Mouse (Mus musculus): ENCODE results near the gene Leng8. TPM values are rescaled to one million over a fixed set of nuclear protein-coding genes. Genes with fewer than 3 reads are reported as not detected.
A peak's percentile ranks its signal among the peaks of the same experiment; 100 is the strongest.

Leng8 gene
- polyA plus RNA-seq, 1 experiment from 2014 or later: 77.6 TPM

DNA sequence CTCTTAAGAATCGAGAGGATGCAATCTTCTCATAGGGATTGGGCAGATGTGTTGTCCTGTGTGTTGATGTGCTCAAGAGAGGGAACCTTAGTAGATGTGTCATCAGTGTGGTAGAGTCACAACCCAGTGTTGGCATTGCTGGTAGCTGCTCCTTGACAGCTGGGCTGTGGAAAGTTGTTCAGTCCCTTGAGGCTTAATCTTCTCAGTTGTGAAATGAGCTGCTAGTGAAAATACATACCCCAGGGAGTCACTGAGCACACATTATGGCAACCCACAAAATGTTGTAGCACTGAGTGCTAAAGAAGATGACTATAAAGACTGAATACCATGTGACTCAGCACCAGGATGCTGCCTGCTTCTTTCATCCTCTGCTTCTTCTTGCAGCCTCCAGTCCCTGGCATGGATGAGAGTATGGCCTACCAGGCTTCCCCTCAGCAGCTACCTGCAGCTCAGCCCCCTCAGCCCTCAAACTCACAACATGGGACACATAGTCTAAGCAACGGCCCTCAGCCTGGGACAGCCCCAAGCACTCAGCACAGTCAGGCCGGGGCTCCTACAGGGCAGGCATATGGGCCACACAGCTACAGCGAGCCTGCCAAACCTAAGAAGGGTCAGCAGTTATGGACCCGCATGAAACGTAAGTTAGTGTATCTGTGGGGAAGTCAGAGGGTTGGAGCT is 4.9 kb downstream of the Leng8 start:
- Histone ChIP-seq H3K36me3 (peaks cover 88% of the 10 kb centered on the region), H3K4me1 (replicated peaks) (peaks cover 14% of the 10 kb centered on the region), H3K27me3 (replicated peaks) (no peaks in the 10 kb centered on the region), H3K27ac (ENCODE audit: poor library complexity, severe bottlenecking) (no peak overlapping the region), H3K4me2 (no peak overlapping the region), H3K9me3 (replicated peaks) (no peaks in the 10 kb centered on the region), H3K4me3 (no peak overlapping the region), H3K9ac (no peak overlapping the region)
- no peak for ATAC-seq (ENCODE audit: insufficient number of reproducible peaks, low FRiP score)
- 89% methylated on average over 6 of the region's 6 CpGs for WGBS

DNA sequence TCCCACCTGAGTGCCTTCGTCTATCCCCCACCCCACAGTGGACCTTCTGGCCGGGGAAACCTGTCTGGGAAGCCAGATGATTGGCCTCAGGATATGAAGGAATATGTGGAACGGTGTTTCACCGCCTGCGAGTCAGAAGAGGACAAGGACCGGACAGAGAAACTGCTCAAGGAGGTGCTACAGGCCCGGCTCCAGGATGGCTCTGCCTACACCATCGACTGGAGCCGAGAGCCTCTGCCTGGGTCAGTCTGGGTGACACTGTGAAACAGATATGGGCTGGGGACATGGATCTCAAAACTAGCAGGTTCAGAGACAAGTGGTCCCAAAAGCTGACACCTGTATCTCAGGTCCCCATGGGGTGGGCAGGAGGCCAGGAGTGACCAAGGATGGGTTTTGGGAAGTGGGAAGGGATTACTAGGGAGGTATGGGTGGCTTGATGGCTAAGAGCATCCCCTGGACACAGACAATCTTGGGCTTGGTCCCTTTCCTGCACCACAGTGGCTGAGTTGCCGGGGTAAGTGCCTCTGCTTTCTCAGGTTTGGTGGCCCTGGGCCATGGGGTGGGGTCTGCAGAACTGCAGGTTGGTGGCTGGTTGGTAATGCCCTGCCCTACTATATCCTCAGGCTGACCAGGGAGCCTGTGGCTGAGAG is 6.1 kb downstream of the Leng8 start:
- WGBS: 96% methylated on average over 10 of the region's 10 CpGs
- Histone ChIP-seq H3K4me1 (replicated peaks) (peaks cover 10% of the 10 kb centered on the region), H3K27me3 (replicated peaks) (no peaks in the 10 kb centered on the region), H3K9me3 (replicated peaks) (no peaks in the 10 kb centered on the region), H3K9ac (no peak overlapping the region), H3K4me2 (no peak overlapping the region), H3K36me3 (peaks cover 100% of the 10 kb centered on the region), H3K4me3 (no peak overlapping the region), H3K27ac (ENCODE audit: poor library complexity, severe bottlenecking) (no peak overlapping the region)
- ATAC-seq (ENCODE audit: insufficient number of reproducible peaks, low FRiP score): no peak

DNA sequence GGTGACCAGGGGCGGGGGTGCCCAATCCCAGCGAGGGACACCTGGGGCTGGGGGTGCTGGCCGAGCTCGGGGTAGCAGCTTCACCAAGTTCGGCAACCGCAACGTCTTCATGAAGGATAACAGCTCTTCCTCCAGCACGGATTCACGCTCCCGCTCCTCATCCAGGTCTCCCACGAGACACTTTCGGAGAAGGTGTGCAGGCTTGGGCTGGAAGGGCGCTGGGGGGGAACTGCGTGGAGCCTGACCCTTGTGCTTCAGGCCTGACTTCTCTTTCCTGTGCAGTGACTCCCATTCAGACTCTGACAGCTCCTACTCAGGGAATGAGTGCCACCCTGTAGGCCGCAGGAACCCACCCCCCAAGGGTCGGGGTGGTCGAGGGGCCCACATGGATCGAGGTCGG is 6.7 kb downstream of the Leng8 start:
- H3K4me2 ChIP-seq: no peak overlapping the region
- H3K27ac ChIP-seq (ENCODE audit: poor library complexity, severe bottlenecking): no peak overlapping the region
- H3K9me3 ChIP-seq (replicated peaks): no peaks in the 10 kb centered on the region
- H3K4me1 ChIP-seq (replicated peaks): peaks cover 10% of the 10 kb centered on the region
- WGBS: 93% methylated on average over 19 of the region's 19 CpGs
- no peak overlapping the region for H3K4me3 ChIP-seq
- H3K27me3 ChIP-seq (replicated peaks): no peaks in the 10 kb centered on the region
- no peak overlapping the region for H3K9ac ChIP-seq
- H3K36me3 ChIP-seq: peaks cover 99% of the 10 kb centered on the region
- ATAC-seq (ENCODE audit: insufficient number of reproducible peaks, low FRiP score): no peak

DNA sequence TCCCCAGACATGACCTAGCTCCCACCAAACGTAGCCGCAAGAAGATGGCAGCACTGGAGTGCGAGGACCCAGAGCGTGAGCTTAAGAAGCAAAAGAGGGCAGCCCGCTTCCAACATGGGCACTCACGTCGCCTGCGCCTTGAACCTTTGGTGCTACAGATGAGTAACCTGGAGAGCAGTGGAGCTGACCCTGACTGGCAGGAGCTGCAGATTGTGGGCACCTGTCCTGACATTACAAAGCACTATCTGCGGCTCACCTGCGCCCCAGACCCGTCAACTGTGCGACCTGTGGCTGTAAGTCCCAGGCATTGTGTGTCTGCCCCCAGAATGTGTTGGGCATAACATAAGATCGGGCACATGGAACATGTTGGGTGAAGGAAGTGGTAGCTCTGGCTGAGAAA is 7.2 kb downstream of the Leng8 start:
- Histone ChIP-seq H3K9ac (no peak overlapping the region), H3K4me1 (replicated peaks) (peaks cover 10% of the 10 kb centered on the region), H3K27me3 (replicated peaks) (no peaks in the 10 kb centered on the region), H3K36me3 (peaks cover 94% of the 10 kb centered on the region), H3K4me3 (no peak overlapping the region), H3K4me2 (no peak overlapping the region), H3K27ac (ENCODE audit: poor library complexity, severe bottlenecking) (no peak overlapping the region), H3K9me3 (replicated peaks) (no peaks in the 10 kb centered on the region)
- 95% methylated on average over 13 of the region's 13 CpGs for WGBS
- ATAC-seq (ENCODE audit: insufficient number of reproducible peaks, low FRiP score): no peak

DNA sequence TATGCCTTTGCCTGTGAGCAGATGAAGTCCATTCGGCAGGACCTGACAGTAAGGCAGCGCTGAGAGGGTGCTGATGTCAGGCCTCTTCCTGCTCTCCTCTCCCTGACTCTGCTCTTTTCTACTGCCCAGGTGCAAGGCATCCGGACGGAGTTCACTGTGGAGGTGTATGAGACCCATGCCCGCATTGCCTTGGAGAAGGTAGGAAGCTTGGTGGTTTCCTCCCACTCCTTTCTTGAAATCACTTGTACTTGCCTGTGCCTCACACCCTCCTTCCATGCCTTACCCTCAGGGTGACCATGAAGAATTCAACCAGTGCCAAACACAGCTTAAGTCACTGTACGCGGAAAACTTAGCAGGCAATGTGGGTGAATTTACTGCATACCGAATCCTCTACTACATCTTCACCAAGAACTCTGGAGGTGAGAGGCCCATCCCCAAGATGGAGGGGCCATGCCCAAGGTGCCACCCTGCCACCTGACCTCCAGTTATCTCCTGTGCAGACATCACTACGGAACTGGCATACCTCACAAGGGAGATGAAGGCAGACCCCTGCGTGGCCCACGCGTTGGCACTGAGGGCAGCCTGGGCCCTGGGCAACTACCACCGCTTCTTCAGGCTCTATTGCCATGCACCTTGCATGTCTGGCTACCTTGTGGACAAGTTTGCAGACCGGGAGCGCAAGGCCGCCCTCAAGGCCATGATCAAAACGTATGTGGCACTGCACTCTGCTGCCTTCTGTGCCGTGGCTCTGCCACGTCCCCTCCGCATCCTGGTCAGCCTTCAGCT is 8.1 kb downstream of the Leng8 start:
- H3K9me3 ChIP-seq (replicated peaks): no peaks in the 10 kb centered on the region
- peaks cover 13% of the 10 kb centered on the region for H3K4me1 ChIP-seq (replicated peaks)
- H3K36me3 ChIP-seq: peaks cover 85% of the 10 kb centered on the region
- no peak overlapping the region for H3K4me3 ChIP-seq
- WGBS: 93% methylated on average over 20 of the region's 20 CpGs
- no peaks in the 10 kb centered on the region for H3K27me3 ChIP-seq (replicated peaks)
- H3K27ac ChIP-seq (ENCODE audit: poor library complexity, severe bottlenecking): no peak overlapping the region
- H3K4me2 ChIP-seq: no peak overlapping the region
- ATAC-seq (ENCODE audit: insufficient number of reproducible peaks, low FRiP score): no peak
- no peak overlapping the region for H3K9ac ChIP-seq

DNA sequence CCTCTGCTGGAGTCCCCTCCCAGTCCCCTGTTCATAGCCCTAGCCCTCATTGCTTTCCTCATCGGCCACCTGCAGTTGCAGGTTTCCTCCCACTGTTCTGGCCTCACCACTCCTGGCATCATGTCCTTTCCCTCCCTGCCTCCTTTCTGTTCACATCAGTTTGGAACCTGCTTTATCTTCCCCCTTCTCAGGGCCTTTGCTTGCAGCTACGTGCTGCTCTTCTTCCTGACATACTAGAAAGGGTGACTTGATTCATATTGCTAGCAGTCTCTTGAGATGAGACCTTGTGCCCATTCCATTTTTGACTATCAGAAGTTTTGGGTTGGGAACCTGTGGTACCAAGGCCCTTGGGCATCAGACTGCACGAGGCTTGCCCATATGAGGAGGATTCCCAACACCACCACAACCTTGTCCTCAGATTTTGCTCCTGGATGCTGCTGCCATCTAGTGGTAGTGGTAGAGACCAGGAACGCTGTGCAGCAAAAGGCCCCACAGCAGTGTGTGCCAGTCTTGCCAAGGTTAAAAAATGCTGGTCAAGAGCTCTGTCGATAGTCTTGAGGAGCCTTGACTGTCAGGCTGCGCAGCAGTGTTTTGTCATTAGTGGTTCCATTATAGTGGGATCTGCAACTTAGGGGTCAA is 8.8 kb downstream of the Leng8 start:
- WGBS: 75% methylated on average over 6 of the region's 6 CpGs
- peaks cover 78% of the 10 kb centered on the region for H3K36me3 ChIP-seq

DNA sequence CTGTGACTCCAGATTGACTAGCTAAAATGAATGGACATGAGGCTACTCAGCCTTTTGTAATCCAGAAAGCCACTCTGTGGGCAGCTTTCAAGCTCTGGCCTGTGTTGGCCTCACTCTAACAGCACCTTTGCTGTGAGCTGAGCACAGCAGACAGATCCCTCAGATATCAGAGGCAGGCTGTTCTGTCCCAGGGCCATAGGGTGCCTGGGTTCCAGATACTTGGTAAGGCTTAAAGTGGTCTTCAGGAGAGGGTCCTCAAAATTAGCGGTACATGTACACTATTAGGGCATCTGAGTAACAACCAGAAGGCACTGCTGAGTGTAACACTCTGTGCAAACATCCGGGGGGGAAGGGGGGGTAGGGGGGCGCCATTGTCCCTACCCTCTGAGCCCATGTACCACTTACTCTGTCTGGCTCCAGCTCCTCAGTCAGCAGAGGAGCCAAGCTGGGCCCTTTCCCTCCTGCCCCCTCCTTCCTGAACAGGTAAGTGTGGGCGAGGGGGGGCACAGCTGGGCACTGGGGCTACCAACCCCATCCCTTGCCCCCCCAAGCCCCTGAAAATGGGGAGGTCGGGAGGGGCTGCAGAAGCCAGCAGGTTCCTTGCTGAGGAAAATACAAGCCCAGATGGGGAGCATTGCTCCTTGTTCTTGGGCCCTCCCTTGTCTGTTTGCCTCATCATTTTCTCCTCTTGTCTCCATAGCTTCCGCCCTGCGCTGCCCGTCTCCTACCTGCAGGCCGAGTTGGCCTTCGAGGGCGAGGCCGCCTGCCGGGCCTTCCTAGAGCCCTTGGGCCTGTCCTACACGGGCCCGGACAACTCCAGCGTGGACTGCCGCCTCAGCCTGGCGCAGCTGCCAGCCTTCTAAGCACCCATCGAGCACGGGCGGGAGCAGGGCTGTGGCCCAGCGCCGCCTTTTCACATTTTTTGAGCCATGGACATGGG is 9.7 kb downstream of the Leng8 start:
- peaks cover 28% of the 10 kb centered on the region for H3K4me1 ChIP-seq (replicated peaks)
- no peak for ATAC-seq (ENCODE audit: insufficient number of reproducible peaks, low FRiP score)
- no peak overlapping the region for H3K27ac ChIP-seq (ENCODE audit: poor library complexity, severe bottlenecking)
- no peak overlapping the region for H3K9ac ChIP-seq
- H3K27me3 ChIP-seq (replicated peaks): peaks cover 9% of the 10 kb centered on the region
- no peaks in the 10 kb centered on the region for H3K9me3 ChIP-seq (replicated peaks)
- WGBS: 96% methylated on average over 23 of the region's 23 CpGs
- H3K36me3 ChIP-seq: peaks cover 75% of the 10 kb centered on the region
- no peak overlapping the region for H3K4me2 ChIP-seq
- H3K4me3 ChIP-seq: no peak overlapping the region

More for the DNA sequence above, 8.8 kb downstream of the Leng8 start:
- no peak overlapping the region for H3K27ac ChIP-seq (ENCODE audit: poor library complexity, severe bottlenecking)
- peaks cover 20% of the 10 kb centered on the region for H3K4me1 ChIP-seq (replicated peaks)
- ATAC-seq (ENCODE audit: insufficient number of reproducible peaks, low FRiP score): no peak
- no peak overlapping the region for H3K4me3 ChIP-seq
- H3K4me2 ChIP-seq: no peak overlapping the region
- no peaks in the 10 kb centered on the region for H3K9me3 ChIP-seq (replicated peaks)
- H3K9ac ChIP-seq: no peak overlapping the region
- H3K27me3 ChIP-seq (replicated peaks): 0 out of 2 replicates have a peak, but pooled peaks cover under 1% of the 10 kb centered on the region

DNA sequence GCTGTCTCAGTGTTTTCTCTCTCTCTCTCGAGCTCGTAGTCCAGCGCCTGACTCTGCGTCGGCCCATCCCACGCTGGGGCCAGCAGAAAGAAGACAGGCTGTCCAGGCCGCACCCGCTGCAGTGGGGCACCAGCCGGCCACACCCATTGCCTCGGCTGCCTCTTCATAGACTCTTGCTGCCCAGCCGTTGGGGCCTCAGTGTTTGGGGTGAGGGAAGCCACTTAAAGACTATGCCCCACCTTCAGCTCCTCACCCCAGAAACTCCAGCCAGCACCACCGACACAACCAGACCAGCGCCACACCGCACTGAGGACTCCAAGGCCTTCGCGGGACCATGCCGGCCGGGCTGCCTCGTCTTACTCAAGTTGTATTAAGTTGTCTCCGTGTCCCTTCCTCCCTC is 10.5 kb downstream of the Leng8 start:
- Histone ChIP-seq H3K27ac (ENCODE audit: poor library complexity, severe bottlenecking) (no peak overlapping the region), H3K4me1 (replicated peaks) (peaks cover 29% of the 10 kb centered on the region), H3K4me3 (no peak overlapping the region), H3K9me3 (replicated peaks) (no peaks in the 10 kb centered on the region), H3K27me3 (replicated peaks) (peaks cover 15% of the 10 kb centered on the region), H3K9ac (no peak overlapping the region), H3K36me3 (peaks cover 68% of the 10 kb centered on the region), H3K4me2 (no peak overlapping the region)
- no peak for ATAC-seq (ENCODE audit: insufficient number of reproducible peaks, low FRiP score)
- WGBS: 88% methylated on average over 19 of the region's 20 CpGs

DNA sequence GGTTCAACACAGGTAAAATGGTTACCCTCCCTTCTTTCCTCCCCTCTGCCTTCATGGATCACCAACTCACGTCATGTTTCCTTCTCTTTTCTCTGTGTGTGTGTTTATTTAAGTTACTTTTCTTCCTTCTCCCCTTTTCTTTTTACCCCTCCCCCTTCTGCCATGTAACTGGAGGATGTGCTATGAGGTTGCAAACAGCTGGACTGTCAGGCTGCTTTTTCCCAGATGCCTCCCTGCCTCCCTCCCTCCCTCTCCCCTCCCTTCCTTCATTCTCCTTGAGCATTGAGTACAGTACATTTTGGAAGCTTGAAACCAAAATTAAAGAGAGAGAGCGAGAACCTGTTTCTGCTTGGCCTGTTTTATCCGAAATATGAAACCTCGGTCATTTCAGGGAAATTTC is 11.0 kb downstream of the Leng8 start:
- H3K4me1 ChIP-seq (replicated peaks): peaks cover 29% of the 10 kb centered on the region
- H3K9ac ChIP-seq: peak overlapping the region; percentile 81; the same call in 1 of the 2 replicates
- no peak overlapping the region for H3K4me3 ChIP-seq
- no peaks in the 10 kb centered on the region for H3K9me3 ChIP-seq (replicated peaks)
- no peak for ATAC-seq (ENCODE audit: insufficient number of reproducible peaks, low FRiP score)
- 0 out of 2 replicates have a peak overlapping the region, but pooled peaks have one; percentile 98 for H3K4me2 ChIP-seq
- WGBS: 84% methylated on average over 4 of the region's 4 CpGs
- H3K27me3 ChIP-seq (replicated peaks): peaks cover 15% of the 10 kb centered on the region
- H3K27ac ChIP-seq (ENCODE audit: poor library complexity, severe bottlenecking): no peak overlapping the region
- peaks cover 63% of the 10 kb centered on the region for H3K36me3 ChIP-seq
